20 mouse cellular contexts compared by ENCODE assay signal in genomic region chr6:134210675-134211457, GRCm38 (mm10).
DNase-seq lines count a peak whose midpoint lies in the region; ATAC-seq lines count a peak whose summit lies in the region.
"Had no signal": no experiment of that assay in that cellular context is flagged by ENCODE, and none has a peak within 500 bp of the region (broad histone marks: within the 10 kb centered on the region; RNA-seq: fewer than 3 reads in every experiment).

No protein-coding gene starts in this region.

- H3K4me1 ChIP-seq in heart, embryonic 10.5 days = peaks cover 57% of the 10 kb centered on the region
- peaks cover 38% of the 10 kb centered on the region for H3K4me1 ChIP-seq in heart, embryonic 16.5 days (ENCODE audit: control insufficient read depth, insufficient read depth, low read length)
- H3K4me1 ChIP-seq in brown adipose tissue, adult 24 weeks (ENCODE audit: control insufficient read depth, insufficient read depth, insufficient read length, low read length) = peaks cover 38% of the 10 kb centered on the region

- intact Hi-C loops in heart, postnatal 25 days (cut with DNase I) = no loop called here
- intact Hi-C loops in heart, postnatal 10 days (cut with DNase I) = no loop called here

- H3K9ac ChIP-seq in heart, embryonic 16.5 days (ENCODE audit: low read length) = 0 out of 2 replicates have a peak overlapping the region, but pooled peaks have one; percentile 30
- H3K9ac ChIP-seq: midbrain, embryonic 12.5 days; neural tube, embryonic 15.5 days had no signal

- no peak for ATAC-seq in heart, embryonic 16.5 days (replicated peaks; ENCODE audit: extremely low read depth, insufficient read depth, low FRiP score)
- ATAC-seq in CD4-positive, CD25-positive, alpha-beta regulatory T cell, adult 4 months = no peak
- ATAC-seq: forebrain, embryonic 16.5 days; hindbrain, postnatal 0 days; intestine, embryonic 16.5 days had no signal

- H3K4me3 ChIP-seq in heart, embryonic 10.5 days = no peak overlapping the region
- no peak overlapping the region for H3K4me3 ChIP-seq in heart, embryonic 16.5 days (ENCODE audit: low read length)
- H3K4me3 ChIP-seq in brown adipose tissue, adult 24 weeks (ENCODE audit: insufficient read depth, low read depth, low read length) = no peak overlapping the region
- H3K4me3 ChIP-seq: forebrain, embryonic 10.5 days; midbrain, embryonic 12.5 days; neural tube, embryonic 15.5 days had no signal

- peak overlapping the region; percentile 31 for H3K4me2 ChIP-seq in heart, embryonic 16.5 days (ENCODE audit: low read depth, low read length)
- H3K4me2 ChIP-seq: midbrain, embryonic 12.5 days; neural tube, embryonic 15.5 days had no signal

- WGBS in heart, embryonic 10.5 days = 48% methylated on average over 13 of the region's 13 CpGs
- WGBS in heart, embryonic 16.5 days = 46% methylated on average over 13 of the region's 13 CpGs

- no peaks in the 10 kb centered on the region for H3K9me3 ChIP-seq in heart, embryonic 10.5 days
- no peaks in the 10 kb centered on the region for H3K9me3 ChIP-seq in heart, embryonic 16.5 days (replicated peaks; ENCODE audit: control insufficient read depth, low read length)
- H3K9me3 ChIP-seq: forebrain, embryonic 10.5 days; midbrain, embryonic 12.5 days; neural tube, embryonic 15.5 days had no signal

- H3K27me3 ChIP-seq in heart, embryonic 10.5 days (ENCODE audit: insufficient read depth, poor library complexity, severe bottlenecking) = no peaks in the 10 kb centered on the region
- H3K27me3 ChIP-seq in heart, embryonic 16.5 days (ENCODE audit: control insufficient read depth, insufficient read depth, low read length) = no peaks in the 10 kb centered on the region
- H3K27me3 ChIP-seq: midbrain, embryonic 12.5 days; neural tube, embryonic 15.5 days had no signal

- H3K36me3 ChIP-seq in heart, embryonic 10.5 days = peaks cover 10% of the 10 kb centered on the region; the same call in 1 of the 2 replicates
- 0 out of 2 replicates have a peak, but pooled peaks cover 2% of the 10 kb centered on the region for H3K36me3 ChIP-seq in heart, embryonic 16.5 days (ENCODE audit: control insufficient read depth, insufficient read depth)
- H3K36me3 ChIP-seq: forebrain, embryonic 10.5 days; midbrain, embryonic 12.5 days; neural tube, embryonic 15.5 days had no signal

- DNase-seq in adrenal gland, adult 2 months = peak; percentile 73
- DNase-seq in adrenal gland, postnatal 25 days = no peak
- DNase-seq in heart, embryonic 10.5 days (ENCODE audit: low spot score) = no peak
- DNase-seq in heart, postnatal 25 days (ENCODE audit: low spot score) = no peak
- DNase-seq in heart, postnatal 10 days = no peak
- DNase-seq: cerebellum, adult 11-12 months; kidney, adult 9 months; kidney, postnatal 14 days; right cerebral cortex, postnatal 14 days; thymus, postnatal 14 days had no signal

- H3K27ac ChIP-seq in heart, embryonic 10.5 days = peak overlapping the region; percentile 72
- H3K27ac ChIP-seq in heart, embryonic 16.5 days (ENCODE audit: low read length) = peak overlapping the region; percentile 71
- peak overlapping the region; percentile 70 for H3K27ac ChIP-seq in brown adipose tissue, adult 24 weeks (replicated peaks; ENCODE audit: low read depth, low read length)
- H3K27ac ChIP-seq: forebrain, embryonic 10.5 days; hindbrain, postnatal 0 days; midbrain, embryonic 12.5 days; neural tube, embryonic 15.5 days; stomach, postnatal 0 days had no signal
